Mouse (Mus musculus): ENCODE results near the gene Maml3.

The Maml3 gene

GRCm38 (mm10) chr3:51824506-51824905, 280.4 kb downstream of the Maml3 start:
- 94% methylated on average over 9 of the region's 9 CpGs for WGBS

- 82% methylated on average over 10 of the region's 10 CpGs for WGBS
Measured at GRCm38 (mm10) chr3:51821551-51821950, 283.3 kb downstream of the Maml3 start.

- WGBS, result 89% methylated on average over 7 of the region's 7 CpGs
Measured at GRCm38 (mm10) chr3:51819109-51819508, 285.8 kb downstream of the Maml3 start.

GRCm38 (mm10) chr3:51817919-51818318, 287.0 kb downstream of the Maml3 start:
- WGBS, result 66% methylated on average over 15 of the region's 15 CpGs

- WGBS, result 74% methylated on average over 6 of the region's 6 CpGs
Measured at GRCm38 (mm10) chr3:51817329-51817728, 287.5 kb downstream of the Maml3 start.

GRCm38 (mm10) chr3:51816517-51817285, 288.2 kb downstream of the Maml3 start:
- 64% methylated on average over 7 of the region's 7 CpGs for WGBS

GRCm38 (mm10) chr3:51814073-51814472, 290.8 kb downstream of the Maml3 start:
- WGBS, result 93% methylated on average over 4 of the region's 4 CpGs

GRCm38 (mm10) chr3:51813186-51813585, 291.7 kb downstream of the Maml3 start:
- WGBS, result 96% methylated on average over 5 of the region's 5 CpGs

GRCm38 (mm10) chr3:51810731-51811130, 294.1 kb downstream of the Maml3 start:
- WGBS, result 92% methylated on average over 7 of the region's 7 CpGs

- 44% methylated on average over 7 of the region's 7 CpGs for WGBS
Measured at GRCm38 (mm10) chr3:51809822-51810221, 295.1 kb downstream of the Maml3 start.

GRCm38 (mm10) chr3:51807981-51808870, 296.6 kb downstream of the Maml3 start:
- 57% methylated on average over 16 of the region's 16 CpGs for WGBS

GRCm38 (mm10) chr3:51805488-51806318, 299.2 kb downstream of the Maml3 start:
- 54% methylated on average over 13 of the region's 13 CpGs for WGBS

GRCm38 (mm10) chr3:51803903-51804302, 301.0 kb downstream of the Maml3 start:
- WGBS, result 83% methylated on average over 6 of the region's 6 CpGs

GRCm38 (mm10) chr3:51799650-51800049, 305.2 kb downstream of the Maml3 start:
- 70% methylated on average over 9 of the region's 9 CpGs for WGBS

GRCm38 (mm10) chr3:51796838-51797237, 308.0 kb downstream of the Maml3 start:
- WGBS, result 64% methylated on average over 6 of the region's 6 CpGs

- 70% methylated on average over 12 of the region's 12 CpGs for WGBS
Measured at GRCm38 (mm10) chr3:51796219-51796828, 308.6 kb downstream of the Maml3 start.

GRCm38 (mm10) chr3:51791542-51791941, 313.3 kb downstream of the Maml3 start:
- WGBS, result 73% methylated on average over 7 of the region's 7 CpGs

GRCm38 (mm10) chr3:51789389-51789904, 315.4 kb downstream of the Maml3 start:
- 74% methylated on average over 10 of the region's 10 CpGs for WGBS

- 4% methylated on average over 17 of the region's 17 CpGs for WGBS
Measured at GRCm38 (mm10) chr3:51788591-51789339, 316.1 kb downstream of the Maml3 start.

GRCm38 (mm10) chr3:51787945-51788344, 316.9 kb downstream of the Maml3 start:
- WGBS, result 98% methylated on average over 2 of the region's 2 CpGs

All from cerebral cortex, adult 2 months (tissue).